Mouse (Mus musculus) 3T3-L1 (cell line): ENCODE data around the gene Mthfd2.
"Not testable (repeated sequence)": the region's sequence is repeated elsewhere in the genome, so short reads cannot be mapped to it uniquely, and the experiment has no call there.

ENCODE experiments used
- DNase-seq: peaks from one replicate; pipeline ENCODE4 v3.0.0-alpha.2; 2015; ENCODE audit warnings: low read depth, low spot score

Mthfd2 gene

DNA sequence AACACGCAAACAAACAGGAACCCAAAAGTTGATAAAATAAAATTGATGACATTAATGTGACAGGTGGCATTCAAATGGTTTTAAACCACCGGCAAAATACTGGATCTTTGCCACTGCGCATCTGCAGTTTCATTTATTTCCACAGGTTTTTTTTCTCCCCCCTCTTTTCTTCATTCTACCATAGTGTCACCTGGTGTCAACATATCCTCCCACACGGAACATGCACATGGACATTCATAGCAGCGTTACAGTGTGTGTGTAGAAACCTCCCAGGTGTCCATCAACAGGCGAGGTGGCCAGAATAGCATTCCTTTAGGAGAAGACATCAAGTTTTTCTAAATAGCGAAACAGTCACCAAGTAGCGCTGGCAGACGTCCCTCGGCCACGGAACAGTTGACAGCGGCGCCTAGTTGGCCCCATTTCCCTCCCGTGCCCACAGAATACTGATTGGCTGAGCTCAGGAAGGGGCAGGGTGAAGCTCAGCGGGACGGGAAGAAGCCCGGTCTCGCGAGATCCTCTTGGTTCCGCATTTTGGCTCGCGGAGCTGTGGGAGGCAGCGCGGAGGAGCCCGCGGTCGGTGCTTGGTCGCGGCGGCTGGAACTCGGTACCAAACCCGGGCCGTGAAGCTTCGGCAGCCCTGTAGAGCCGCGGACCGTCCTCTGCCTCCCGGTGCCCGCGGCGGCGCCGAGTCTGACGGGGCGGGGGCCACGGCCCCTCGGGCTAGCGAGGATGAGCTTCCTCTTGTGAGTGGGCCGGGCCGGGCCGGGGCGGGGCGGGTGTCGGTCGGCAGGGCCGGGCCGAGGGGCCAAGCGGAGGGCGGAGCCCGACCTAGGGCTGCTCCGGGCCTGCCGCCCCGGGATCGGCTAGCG lies at the start of gene Mthfd2, which contains the start of gene Mob1a:
Gene Mthfd2 (minus strand): TSS at position 384 of the 869 bp plus-strand sequence.
Gene Mob1a (plus strand): TSS at position 492 of the 869 bp plus-strand sequence.
- peak; percentile 98 for DNase-seq

DNA sequence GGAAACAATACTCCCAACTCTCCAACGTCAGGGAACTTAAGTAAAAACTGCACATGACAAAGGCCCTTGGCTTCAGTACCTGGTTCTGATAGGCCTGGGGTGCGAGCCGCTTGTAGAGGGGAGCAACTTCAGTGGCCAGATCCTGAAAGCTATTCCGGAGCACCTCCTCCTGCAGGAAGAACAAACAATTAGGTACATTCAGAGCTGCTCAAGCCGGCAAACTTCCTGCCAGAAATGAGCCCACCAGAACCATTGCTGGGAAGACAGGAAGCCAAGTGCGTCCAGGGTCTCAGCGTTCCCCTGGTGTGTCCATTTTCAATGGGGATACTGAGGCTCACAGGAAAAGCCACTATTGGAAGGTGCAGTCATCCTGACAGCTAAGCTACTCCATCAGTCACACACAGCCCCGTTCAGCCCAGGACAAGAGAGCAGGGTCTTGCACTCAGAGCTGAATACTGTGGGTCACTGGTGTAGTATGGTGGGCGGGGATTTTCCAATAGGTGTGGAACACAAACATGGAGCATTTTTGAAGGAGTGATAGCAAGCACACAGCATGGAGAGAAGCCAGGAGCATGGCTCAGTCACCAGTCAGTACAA lies 48.1 kb upstream of the Mthfd2 start:
- no peak for DNase-seq

DNA sequence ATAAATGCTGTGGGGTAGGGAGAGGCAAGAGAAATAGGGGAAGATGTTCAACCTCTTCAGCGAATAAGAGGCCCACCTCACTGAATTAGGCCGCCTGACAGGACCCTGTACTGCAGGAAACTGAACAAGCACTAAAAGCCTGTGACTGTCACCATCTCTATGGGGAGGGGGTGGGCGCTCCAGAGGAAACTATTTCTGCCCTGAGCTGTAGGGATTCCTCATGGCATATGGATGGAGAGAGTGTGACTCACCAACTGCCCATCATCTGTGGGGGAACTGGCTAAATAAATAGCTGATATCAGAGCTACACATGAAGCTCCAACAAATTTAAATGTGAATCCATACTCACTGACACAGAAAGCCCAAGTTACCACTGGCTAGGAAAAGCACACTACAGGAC lies 45.6 kb upstream of the Mthfd2 start:
- DNase-seq = no peak

- no peak for DNase-seq
Measured at GRCm38 (mm10) chr6:83370316-83370965, 44.7 kb upstream of the Mthfd2 start.

DNA sequence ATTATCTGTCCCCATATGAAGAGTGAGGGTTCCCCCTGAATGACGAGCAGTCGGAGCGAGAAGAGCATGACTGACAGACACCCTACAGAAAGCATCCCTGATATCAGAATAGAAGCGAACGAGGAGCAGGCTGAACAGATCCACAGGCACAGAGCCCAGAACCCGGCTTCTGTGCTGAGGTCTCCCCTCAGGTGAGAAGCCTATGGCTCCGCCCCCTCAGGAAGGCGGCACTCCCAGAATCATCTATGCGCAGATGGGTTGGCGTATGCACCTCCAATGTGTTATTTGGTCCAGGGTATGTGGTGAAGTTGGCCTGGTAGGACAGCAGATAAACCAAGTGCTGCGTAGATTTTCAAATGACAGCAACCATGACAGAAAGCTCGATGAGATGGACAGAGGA lies 37.4 kb upstream of the Mthfd2 start:
- no peak for DNase-seq

- DNase-seq = no peak
Measured at GRCm38 (mm10) chr6:83361523-83362248, 36.0 kb upstream of the Mthfd2 start.

- no peak for DNase-seq
Measured at GRCm38 (mm10) chr6:83357436-83357835, 31.7 kb upstream of the Mthfd2 start.

- DNase-seq = peak; percentile 88
Measured at GRCm38 (mm10) chr6:83356569-83357138, 30.9 kb upstream of the Mthfd2 start.

- no peak for DNase-seq
Measured at GRCm38 (mm10) chr6:83354856-83355781, 29.4 kb upstream of the Mthfd2 start.

DNA sequence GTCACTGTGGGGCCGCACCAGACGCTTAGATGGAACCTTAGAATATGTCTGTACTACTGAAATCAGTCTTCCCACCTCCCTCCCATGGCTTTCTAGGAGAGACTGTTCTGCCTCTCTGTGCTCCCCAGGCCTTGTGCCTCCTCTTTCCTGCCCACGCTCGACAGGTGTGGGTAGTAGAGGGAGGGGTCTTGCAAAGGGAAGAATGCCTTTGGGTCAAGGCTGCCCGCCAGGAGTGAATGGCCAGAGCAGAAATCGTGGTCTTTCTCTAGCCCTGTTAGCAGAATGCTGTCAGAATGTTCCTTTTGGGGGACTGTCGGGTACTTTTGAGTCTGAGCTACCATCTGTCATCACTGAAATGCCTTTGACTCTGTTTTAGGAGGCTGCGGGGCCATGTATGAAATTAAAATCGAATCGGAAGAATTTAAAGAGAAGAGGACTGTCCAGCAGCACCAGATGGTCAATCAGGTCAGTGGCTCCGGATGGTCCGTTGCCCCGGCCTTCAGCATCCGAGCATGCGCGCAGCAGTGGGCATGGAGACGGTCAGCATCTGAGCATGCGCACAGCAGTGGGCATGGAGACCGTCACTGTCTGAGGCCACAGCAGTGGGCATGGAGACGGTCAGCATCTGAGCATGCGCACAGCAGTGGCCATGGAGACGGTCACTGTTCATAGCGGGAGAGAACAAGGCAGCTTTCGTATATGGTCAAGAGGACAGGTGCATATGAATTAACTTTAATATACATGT lies 27.1 kb upstream of the Mthfd2 start:
- no peak for DNase-seq

- no peak for DNase-seq
Measured at GRCm38 (mm10) chr6:83351490-83352160, 25.9 kb upstream of the Mthfd2 start.

GRCm38 (mm10) chr6:83350851-83351405 lies 25.2 kb upstream of the Mthfd2 start:
- DNase-seq = no peak

DNA sequence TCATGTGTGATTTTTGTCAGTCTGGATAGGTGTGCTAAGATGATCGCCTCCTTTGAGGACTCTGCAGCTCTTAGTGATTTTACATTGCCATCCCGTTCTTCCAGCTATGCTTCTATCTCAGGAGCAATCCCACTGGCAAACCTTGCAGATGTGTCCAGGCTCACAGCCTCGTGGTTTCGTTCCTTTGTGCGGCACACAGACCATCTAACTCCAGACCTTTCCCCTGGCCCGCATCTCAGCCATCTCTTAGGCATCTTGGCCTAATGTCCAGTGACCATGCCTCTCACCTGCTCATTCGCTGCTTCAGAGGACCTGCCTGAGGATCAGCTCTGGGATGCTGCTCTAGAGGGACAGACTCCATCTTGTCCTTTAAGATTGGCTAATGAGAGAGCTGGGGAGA lies 24.5 kb upstream of the Mthfd2 start:
- no peak for DNase-seq

GRCm38 (mm10) chr6:83349274-83349958 lies 23.7 kb upstream of the Mthfd2 start:
- peak; percentile 79 for DNase-seq

GRCm38 (mm10) chr6:83348873-83349272 lies 23.2 kb upstream of the Mthfd2 start, which contains the start of gene Bola3:
Gene Bola3, plus strand, starts transcription at chr6:83349147.
- no peak for DNase-seq

DNA sequence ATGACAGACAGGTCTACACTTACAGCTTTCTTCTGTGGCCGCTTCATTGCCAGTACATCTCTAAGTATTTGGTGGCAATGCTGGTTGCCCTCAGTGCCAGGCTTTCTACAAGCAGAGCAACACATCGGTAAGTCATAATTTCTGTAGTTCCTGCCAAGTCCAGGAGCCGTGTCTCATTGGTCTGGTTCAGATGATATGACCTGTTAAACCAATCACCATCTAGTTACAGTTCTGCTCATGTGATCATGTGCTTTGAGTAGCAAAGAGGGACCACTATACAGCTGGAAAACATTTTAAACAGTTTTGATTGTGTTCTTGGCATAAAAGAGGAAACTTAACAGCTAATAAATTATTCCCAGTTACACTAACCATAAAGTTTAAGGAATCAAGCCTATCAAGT lies 22.2 kb upstream of the Mthfd2 start:
- DNase-seq = no peak

DNA sequence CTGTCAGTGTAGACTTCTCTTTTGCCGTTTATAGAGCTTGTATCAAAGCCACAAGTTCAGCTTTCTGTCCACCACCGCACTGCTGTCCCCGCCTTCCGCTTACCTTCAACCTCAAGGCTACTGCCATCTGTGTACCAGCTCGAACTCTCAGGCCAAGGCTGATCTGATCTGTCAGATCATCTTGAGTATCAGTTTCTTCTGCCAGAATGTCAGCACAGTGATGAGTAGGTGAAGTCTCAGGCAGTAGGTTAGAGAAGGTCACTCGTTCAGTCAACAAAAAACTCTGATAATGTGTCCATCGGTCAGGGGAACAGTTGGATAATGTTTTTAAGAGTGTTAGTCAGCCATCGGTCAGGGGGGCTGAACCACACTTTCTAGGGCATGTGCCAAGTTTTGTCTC lies 19.6 kb upstream of the Mthfd2 start:
- DNase-seq = not testable (repeated sequence)

DNA sequence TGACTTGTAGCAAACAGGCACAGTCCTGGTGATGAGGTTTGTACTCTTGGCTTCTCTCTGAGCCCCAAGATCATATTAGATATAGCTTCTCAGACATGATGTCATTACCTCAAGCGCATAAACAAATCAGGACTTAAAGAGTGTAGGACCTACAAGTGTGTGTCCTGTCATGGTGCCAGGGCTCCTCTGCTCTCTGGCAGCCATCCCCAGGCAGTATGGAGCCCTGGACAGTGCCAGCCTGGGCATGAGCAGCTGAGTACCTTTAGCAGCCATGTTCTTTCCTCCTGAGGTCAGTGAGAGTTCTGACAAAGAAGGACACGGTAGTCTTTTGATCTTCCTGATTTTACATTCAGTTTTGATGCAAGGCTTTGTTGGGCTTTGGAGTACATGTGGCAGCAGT lies 17.2 kb upstream of the Mthfd2 start:
- no peak for DNase-seq
